Mouse (Mus musculus) thymus, postnatal 10 days (tissue): ENCODE measurements around the gene Dnajc1.

Experiments
- DNase-seq, 2 experiments: peaks; one replicate each; pipeline ENCODE4 v3.0.0; 2021; ENCODE audit warnings: low spot score in 2 of 2

The Dnajc1 gene

GRCm38 (mm10) chr2:18300949-18301348 is 91.7 kb downstream of the Dnajc1 start:
- no peak for DNase-seq

GRCm38 (mm10) chr2:18285175-18285574 is 107.5 kb downstream of the Dnajc1 start:
- DNase-seq: no peak

GRCm38 (mm10) chr2:18265736-18266135 is 126.9 kb downstream of the Dnajc1 start:
- DNase-seq: no peak

- DNase-seq: no peak
Observed at GRCm38 (mm10) chr2:18264579-18264978, 128.1 kb downstream of the Dnajc1 start.

GRCm38 (mm10) chr2:18262298-18262697 is 130.3 kb downstream of the Dnajc1 start:
- DNase-seq: no peak

- DNase-seq: no peak
Observed at GRCm38 (mm10) chr2:18249224-18249623, 143.4 kb downstream of the Dnajc1 start.

DNA sequence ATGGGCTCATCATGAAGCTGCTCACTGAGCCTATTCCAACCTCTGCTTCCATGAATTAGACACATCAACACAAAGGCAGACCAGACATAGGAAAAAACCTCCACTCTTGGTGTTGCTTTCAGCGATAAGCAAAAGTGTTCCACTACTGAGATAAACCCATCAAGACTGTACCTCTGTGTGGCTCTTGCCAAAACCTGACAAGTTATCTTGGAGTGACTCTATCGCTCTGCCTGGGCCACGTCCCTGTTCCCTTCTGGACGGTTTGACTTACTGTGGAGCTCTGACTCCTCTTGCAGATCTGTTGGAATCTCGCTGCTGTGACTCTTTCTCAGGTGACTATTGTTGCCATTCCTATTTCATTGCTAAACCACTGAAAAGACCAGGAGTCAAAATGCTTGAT is 157.1 kb downstream of the Dnajc1 start:
- no peak for DNase-seq

DNA sequence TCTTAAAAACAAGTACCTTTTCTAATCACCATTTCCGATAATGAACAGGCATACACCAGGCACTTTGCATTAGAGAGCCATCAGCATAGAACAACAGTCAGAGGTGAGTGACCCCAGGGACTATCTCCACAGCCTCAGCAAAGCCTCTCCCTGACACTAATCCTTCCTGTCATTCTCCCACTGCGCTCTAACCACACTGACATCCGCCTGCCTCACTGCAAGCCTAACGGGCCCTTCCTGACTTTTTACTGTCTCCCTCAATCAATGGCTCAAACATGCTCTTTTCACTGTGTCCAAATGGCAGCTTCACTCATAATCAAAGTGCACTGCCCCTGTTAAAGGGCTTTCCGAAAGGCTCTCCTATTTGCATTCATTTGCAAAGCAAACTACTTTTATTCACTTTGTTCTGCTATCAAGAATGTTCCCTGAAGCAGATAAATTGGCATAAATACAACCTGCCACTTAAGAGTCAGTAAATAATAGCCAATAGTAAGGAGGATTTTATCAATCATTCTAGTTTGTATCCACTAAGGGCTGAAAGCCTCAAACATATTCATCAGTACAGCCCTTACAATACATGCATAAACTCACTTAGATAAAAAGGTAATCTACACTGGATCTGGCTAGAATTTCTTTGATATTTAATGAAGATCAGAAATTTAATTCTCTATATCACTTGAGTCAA is 159.6 kb downstream of the Dnajc1 start:
- DNase-seq: no peak

DNA sequence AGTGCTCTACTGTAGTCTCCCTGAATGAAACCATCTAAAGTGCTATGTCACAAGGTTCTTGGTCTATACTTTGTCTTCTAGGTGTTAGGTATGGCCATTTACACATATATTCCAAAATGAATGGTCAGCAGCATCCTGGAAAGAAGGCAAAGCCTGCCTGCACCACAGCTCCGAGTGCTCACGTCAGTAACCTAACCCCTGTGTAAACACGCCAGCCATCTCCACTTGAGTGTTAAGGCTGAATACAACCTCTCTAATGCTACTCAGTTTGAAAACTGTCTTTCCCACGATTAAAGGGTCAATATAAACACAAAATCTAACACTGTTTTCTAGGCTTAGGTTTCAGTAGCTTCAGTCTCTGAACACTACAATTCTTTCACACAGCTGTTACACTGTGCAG is 161.5 kb downstream of the Dnajc1 start:
- DNase-seq: no peak

DNA sequence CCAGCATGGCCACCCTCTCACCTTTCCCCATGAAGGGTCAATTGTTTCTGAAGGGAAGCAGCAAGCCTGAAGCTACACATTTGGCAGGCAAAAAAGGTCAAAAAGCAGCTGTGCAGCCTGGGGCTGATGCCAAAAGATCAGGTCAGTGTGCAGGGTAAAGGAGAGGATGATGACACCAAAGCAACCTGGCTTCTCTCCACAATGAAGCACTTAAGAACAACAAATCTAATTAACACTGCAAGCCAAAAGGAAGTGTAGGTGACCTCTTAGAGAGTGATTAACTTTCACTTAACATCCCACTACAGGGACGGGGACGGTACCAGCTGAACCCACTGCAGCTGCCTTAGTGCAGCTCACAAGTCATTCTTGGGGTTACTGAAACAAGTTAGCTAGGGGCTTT is 163.4 kb downstream of the Dnajc1 start:
- DNase-seq: no peak

- DNase-seq: no peak
Observed at GRCm38 (mm10) chr2:18228486-18229062, 164.1 kb downstream of the Dnajc1 start.

GRCm38 (mm10) chr2:18219569-18219968 is 173.1 kb downstream of the Dnajc1 start:
- no peak for DNase-seq

GRCm38 (mm10) chr2:18219136-18219535 is 173.5 kb downstream of the Dnajc1 start:
- no peak for DNase-seq

GRCm38 (mm10) chr2:18218500-18218899 is 174.1 kb downstream of the Dnajc1 start:
- no peak for DNase-seq

DNA sequence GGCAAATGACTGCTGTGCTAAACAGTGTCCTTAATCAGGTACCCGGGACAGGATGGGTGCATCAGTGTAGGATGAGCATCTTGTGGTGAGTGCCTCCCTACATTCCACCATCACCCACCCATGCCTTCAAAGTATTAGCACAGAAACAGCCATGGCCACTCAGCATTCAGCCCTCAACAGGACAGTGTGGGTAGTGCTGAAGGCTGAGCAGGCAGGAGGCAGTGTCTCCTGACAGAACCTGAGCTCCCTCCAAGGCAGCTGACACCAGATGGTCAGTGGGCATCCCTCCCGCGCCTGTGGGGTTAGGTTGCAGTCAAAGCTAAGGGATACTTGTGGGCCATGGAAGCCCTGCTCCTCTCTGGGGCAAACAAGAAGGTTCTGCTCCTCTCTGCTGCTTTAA is 174.8 kb downstream of the Dnajc1 start:
- no peak for DNase-seq

DNA sequence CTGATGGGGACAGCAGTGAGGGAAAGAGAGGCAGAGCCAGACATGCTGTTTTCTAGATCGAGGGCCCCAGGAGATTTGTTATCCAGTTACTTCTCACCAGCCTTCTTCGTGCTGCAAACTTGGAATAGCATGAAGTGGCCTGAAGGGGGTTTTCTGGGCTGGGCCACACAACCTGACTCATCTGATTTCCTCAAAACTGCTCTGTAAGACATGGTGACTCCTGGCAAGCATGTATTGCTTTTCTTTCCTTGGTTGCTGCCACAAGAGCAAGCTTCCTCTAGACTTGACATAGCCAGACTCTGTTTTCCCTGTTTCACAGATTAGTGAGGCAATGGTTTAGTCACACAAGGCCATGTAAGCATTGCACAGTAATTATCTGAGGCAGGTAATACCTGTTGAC is 178.6 kb downstream of the Dnajc1 start:
- no peak for DNase-seq

- no peak for DNase-seq
Observed at GRCm38 (mm10) chr2:18209948-18210347, 182.7 kb downstream of the Dnajc1 start.

GRCm38 (mm10) chr2:18209211-18209823 is 183.3 kb downstream of the Dnajc1 start:
- DNase-seq: no peak

DNA sequence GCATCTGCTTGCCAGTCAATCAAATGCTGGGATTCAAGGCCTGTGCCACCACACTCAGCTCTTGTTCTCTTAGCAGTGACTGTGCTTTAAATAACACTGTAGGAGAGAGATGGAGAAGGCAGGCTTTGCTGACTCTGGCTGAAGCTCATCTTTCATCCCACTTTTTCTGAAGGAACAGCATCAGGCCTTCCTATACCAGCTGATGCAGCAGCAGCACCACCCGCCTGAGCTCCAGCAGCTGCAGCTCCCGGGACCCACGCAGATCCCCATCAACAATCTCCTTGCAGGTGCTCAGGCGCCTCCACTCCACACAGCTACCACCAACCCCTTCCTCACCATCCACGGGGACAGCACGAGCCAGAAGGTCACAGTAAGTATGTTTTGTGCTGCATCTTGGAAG is 184.1 kb downstream of the Dnajc1 start:
- no peak for DNase-seq

- no peak for DNase-seq
Observed at GRCm38 (mm10) chr2:18206811-18207210, 185.8 kb downstream of the Dnajc1 start.

DNA sequence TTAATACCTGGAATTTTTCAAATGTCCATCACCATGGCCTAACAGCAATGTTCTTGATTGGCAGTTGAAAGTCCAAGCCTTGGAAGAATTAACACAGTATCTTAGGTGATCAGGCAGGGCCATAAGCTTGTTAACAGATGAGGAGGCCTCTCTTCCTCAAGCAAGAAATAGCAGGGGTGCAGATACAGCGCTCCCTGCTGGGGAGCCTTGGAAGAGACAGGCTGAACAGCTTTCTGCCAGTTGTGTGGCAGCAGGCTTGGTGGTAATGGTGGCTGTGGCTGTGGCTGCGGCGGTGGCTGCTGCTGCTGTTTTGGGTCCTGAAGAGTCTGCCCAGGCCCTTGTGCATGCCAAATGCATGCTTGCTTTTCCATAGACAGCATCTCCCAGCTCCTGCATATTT is 187.5 kb downstream of the Dnajc1 start:
- DNase-seq: peak; percentile 37 to 65

- no peak for DNase-seq
Observed at GRCm38 (mm10) chr2:18202923-18203322, 189.7 kb downstream of the Dnajc1 start.

DNA sequence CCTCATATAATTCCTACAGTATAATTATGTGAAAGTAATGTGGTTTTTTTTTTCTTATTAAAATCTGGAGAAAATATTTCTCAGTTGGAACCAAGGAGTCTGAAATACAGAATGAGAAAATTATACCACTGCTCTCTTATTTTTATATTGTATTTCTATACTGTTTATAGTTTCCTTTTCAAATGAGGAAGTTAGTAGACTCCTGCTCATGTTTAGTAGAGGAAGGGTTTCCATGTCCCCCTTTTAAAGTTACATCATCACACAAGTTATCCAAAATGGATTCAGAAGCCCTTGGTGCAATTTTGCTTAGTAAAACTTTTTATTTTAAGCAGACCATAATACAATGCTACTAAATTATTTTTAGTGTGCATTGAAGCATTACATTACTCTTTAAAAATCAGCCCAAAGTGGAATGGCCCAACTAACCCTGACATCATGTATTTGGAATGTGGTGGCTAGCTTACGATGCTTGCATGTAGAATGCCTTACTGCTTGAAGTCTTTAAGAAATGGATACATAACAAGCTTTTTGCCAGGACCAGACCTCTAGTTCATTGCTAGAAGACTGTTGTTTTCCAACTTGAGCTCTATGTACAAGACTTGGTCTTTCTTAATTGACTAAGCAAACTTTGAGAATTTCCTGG is 190.7 kb downstream of the Dnajc1 start:
- no peak for DNase-seq
